Comparison of ENCODE assay signal across 17 mouse cellular contexts in genomic region chr1:74196621-74197419, GRCm38 (mm10). TPM values are rescaled to one million over a fixed set of nuclear protein-coding genes. Genes with fewer than 3 reads are reported as not detected.
A peak's percentile ranks its signal among the peaks of the same experiment; 100 is the strongest.
DNase-seq lines count a peak whose midpoint lies in the region; ATAC-seq and TF ChIP-seq lines count a peak whose summit lies in the region.
"Had no signal": no experiment of that assay in that cellular context is flagged by ENCODE, and none has a peak within 500 bp of the region (broad histone marks: within the 10 kb centered on the region; RNA-seq: fewer than 3 reads in every experiment).

No protein-coding gene starts in this region.

- no peak for DNase-seq in stomach, postnatal 0 days (ENCODE audit: low spot score)
- DNase-seq in liver, adult 2 months (ENCODE audit: extremely low read depth, low read depth, low spot score): peak; percentile 96
- peak; percentile 82 for DNase-seq in yolk sac, embryonic 10.5 days (ENCODE audit: low spot score)
- DNase-seq in layer of hippocampus, adult 9-11 months: no peak
- no peak for DNase-seq in frontal cortex, postnatal 10 days (ENCODE audit: low spot score in 2 of 2)

- H3K36me3 ChIP-seq in stomach, embryonic 15.5 days: no peaks in the 10 kb centered on the region
- no peaks in the 10 kb centered on the region for H3K36me3 ChIP-seq in stomach, postnatal 0 days (ENCODE audit: control insufficient read depth, insufficient read depth, low read length)
- no peaks in the 10 kb centered on the region for H3K36me3 ChIP-seq in kidney, embryonic 16.5 days (ENCODE audit: insufficient read depth, low read length)
- no peaks in the 10 kb centered on the region for H3K36me3 ChIP-seq in liver, adult 2 months (ENCODE audit: control insufficient read depth, insufficient read depth, low read length)
- H3K36me3 ChIP-seq: hindbrain, embryonic 13.5 days; midbrain, embryonic 12.5 days had no signal

- H3K27ac ChIP-seq in stomach, embryonic 15.5 days: no peak overlapping the region
- H3K27ac ChIP-seq in stomach, postnatal 0 days (replicated peaks): no peak overlapping the region
- H3K27ac ChIP-seq in kidney, embryonic 16.5 days (ENCODE audit: low read length): peak overlapping the region; percentile 44; the same call in 1 of the 2 replicates
- H3K27ac ChIP-seq in liver, adult 2 months (replicated peaks; ENCODE audit: insufficient read depth, low read depth, low read length): peak overlapping the region; percentile 74
- H3K27ac ChIP-seq: hindbrain, embryonic 13.5 days; midbrain, embryonic 12.5 days had no signal

- 0 out of 2 replicates have a peak, but pooled peaks cover 10% of the 10 kb centered on the region for H3K4me1 ChIP-seq in stomach, embryonic 15.5 days
- no peaks in the 10 kb centered on the region for H3K4me1 ChIP-seq in stomach, postnatal 0 days (replicated peaks; ENCODE audit: control insufficient read depth, insufficient read depth)
- H3K4me1 ChIP-seq in kidney, embryonic 16.5 days (ENCODE audit: insufficient read depth, low read length): no peaks in the 10 kb centered on the region
- peaks cover 23% of the 10 kb centered on the region for H3K4me1 ChIP-seq in liver, adult 2 months (ENCODE audit: control insufficient read depth, insufficient read depth, low read length)
- H3K4me1 ChIP-seq: hindbrain, embryonic 13.5 days; midbrain, embryonic 12.5 days had no signal

- no peak overlapping the region for H3K4me3 ChIP-seq in stomach, embryonic 15.5 days (replicated peaks)
- no peak overlapping the region for H3K4me3 ChIP-seq in stomach, postnatal 0 days (ENCODE audit: low read depth, low read length)
- H3K4me3 ChIP-seq in kidney, embryonic 16.5 days (ENCODE audit: low read length): no peak overlapping the region
- H3K4me3 ChIP-seq in liver, adult 2 months (ENCODE audit: insufficient read depth, low read depth, low read length): no peak overlapping the region
- H3K4me3 ChIP-seq: hindbrain, embryonic 13.5 days; midbrain, embryonic 12.5 days; myocyte had no signal

- ATAC-seq in stomach, embryonic 15.5 days (ENCODE audit: insufficient read depth, low FRiP score, low read depth): peak; percentile 40
- no peak for ATAC-seq in stomach, postnatal 0 days (ENCODE audit: low FRiP score, low TSS enrichment)
- ATAC-seq in kidney, embryonic 16.5 days (ENCODE audit: low FRiP score, low TSS enrichment): peak; percentile 80
- no peak for ATAC-seq in activated CD4-positive, CD25-positive, alpha-beta regulatory T cell, adult 4 months

- TF ChIP-seq EP300 in stomach, postnatal 0 days (optimal IDR thresholded peaks at IDR 0.05): no peak

- no peaks in the 10 kb centered on the region for H3K9me3 ChIP-seq in stomach, embryonic 15.5 days
- no peaks in the 10 kb centered on the region for H3K9me3 ChIP-seq in stomach, postnatal 0 days (ENCODE audit: control insufficient read depth, low read length)
- no peaks in the 10 kb centered on the region for H3K9me3 ChIP-seq in kidney, embryonic 16.5 days (ENCODE audit: low read length)
- H3K9me3 ChIP-seq: hindbrain, embryonic 13.5 days; midbrain, embryonic 12.5 days had no signal

- H3K4me2 ChIP-seq in stomach, embryonic 15.5 days: no peak overlapping the region
- H3K4me2 ChIP-seq in stomach, postnatal 0 days (replicated peaks; ENCODE audit: low read depth): no peak overlapping the region
- H3K4me2 ChIP-seq in kidney, embryonic 16.5 days (replicated peaks; ENCODE audit: low read depth, low read length): no peak overlapping the region
- H3K4me2 ChIP-seq: hindbrain, embryonic 13.5 days; midbrain, embryonic 12.5 days had no signal

- TF ChIP-seq POLR2A in liver, adult 2 months (IDR thresholded peaks at IDR 0.05; ENCODE audit: extremely low read depth, insufficient read depth, low read length): no peak

- 76% methylated on average over 17 of the region's 17 CpGs for WGBS in stomach, embryonic 15.5 days
- 76% methylated on average over 17 of the region's 17 CpGs for WGBS in stomach, postnatal 0 days
- 74% methylated on average over 17 of the region's 17 CpGs for WGBS in kidney, embryonic 16.5 days
- WGBS in liver, adult 2 months: 23% methylated on average over 17 of the region's 17 CpGs

- no peaks in the 10 kb centered on the region for H3K27me3 ChIP-seq in stomach, embryonic 15.5 days (replicated peaks)
- no peaks in the 10 kb centered on the region for H3K27me3 ChIP-seq in stomach, postnatal 0 days (ENCODE audit: control insufficient read depth, insufficient read depth, low read length)
- no peaks in the 10 kb centered on the region for H3K27me3 ChIP-seq in kidney, embryonic 16.5 days (ENCODE audit: insufficient read depth, low read length)
- no peaks in the 10 kb centered on the region for H3K27me3 ChIP-seq in liver, adult 2 months (ENCODE audit: control insufficient read depth, insufficient read depth, low read length)
- H3K27me3 ChIP-seq: hindbrain, embryonic 13.5 days had no signal

- no peak for TF ChIP-seq CTCF in stomach, postnatal 0 days (IDR thresholded peaks at IDR 0.05; ENCODE audit: low read depth)
- no peak for TF ChIP-seq CTCF in liver, adult 2 months (IDR thresholded peaks at IDR 0.05; ENCODE audit: low read depth, low read length)

- H3K79me2 ChIP-seq in liver, adult 2 months (ENCODE audit: control insufficient read depth, insufficient read depth, low read length): no peaks in the 10 kb centered on the region

- no peak overlapping the region for H3K9ac ChIP-seq in stomach, embryonic 15.5 days
- H3K9ac ChIP-seq in stomach, postnatal 0 days (ENCODE audit: low read length): no peak overlapping the region
- no peak overlapping the region for H3K9ac ChIP-seq in kidney, embryonic 16.5 days (replicated peaks; ENCODE audit: low read length)
- H3K9ac ChIP-seq in liver, adult 2 months (ENCODE audit: low read depth, low read length): peak overlapping the region; percentile 17; the same call in 1 of the 2 replicates
- H3K9ac ChIP-seq: hindbrain, embryonic 13.5 days; midbrain, embryonic 12.5 days had no signal

RNA-seq across cellular contexts. Expression of gene Cxcr1, which starts 2.4 kb away (rescaled TPM):
- not detected in 2 replicates for polyA plus RNA-seq in stomach, embryonic 15.5 days (2015; fragmentation: Nextera tagmentation; extraction: Ambion mirVana)
- polyA plus RNA-seq in stomach, postnatal 0 days (2015; fragmentation: Nextera tagmentation; extraction: Ambion mirVana): 0.08 TPM in 1 of 2 replicates, not detected in the other
- not detected in 2 replicates for polyA plus RNA-seq in kidney, embryonic 16.5 days (2015; fragmentation: Nextera tagmentation; extraction: Ambion mirVana)
- not detected in 2 replicates for total RNA-seq in liver, adult 2 months (2014; rRNA removed)
- polyA plus RNA-seq in liver, adult 2 months (2012; rRNA removed): not detected in 2 replicates
- polyA plus RNA-seq in activated CD4-positive, CD25-positive, alpha-beta regulatory T cell, adult 4 months (2017; shearing (Covaris generic)): not detected
- total RNA-seq: adrenal gland, postnatal 25 days had no signal
- polyA plus RNA-seq: gonadal fat pad, adult 2 months; heart, embryonic 16.5 days; hindbrain, embryonic 13.5 days; limb, embryonic 14.5 days; midbrain, embryonic 12.5 days; myocyte; stomach, embryonic 16.5 days had no signal

RNA-seq across cellular contexts. Expression of gene Arpc2, which starts 39.1 kb away (rescaled TPM):
- 493 and 505 TPM in 2 replicates for polyA plus RNA-seq in stomach, embryonic 15.5 days (2015; fragmentation: Nextera tagmentation; extraction: Ambion mirVana)
- polyA plus RNA-seq in stomach, postnatal 0 days (2015; fragmentation: Nextera tagmentation; extraction: Ambion mirVana): 585 and 595 TPM in 2 replicates
- 441 and 457 TPM in 2 replicates for polyA plus RNA-seq in kidney, embryonic 16.5 days (2015; fragmentation: Nextera tagmentation; extraction: Ambion mirVana)
- total RNA-seq in liver, adult 2 months (2014; rRNA removed): 83.4 and 96.3 TPM in 2 replicates
- 59.2 and 70.5 TPM in 2 replicates for polyA plus RNA-seq in liver, adult 2 months (2012; rRNA removed)
- polyA plus RNA-seq in activated CD4-positive, CD25-positive, alpha-beta regulatory T cell, adult 4 months (2017; shearing (Covaris generic)): 100 to 1,000 TPM; 749 to 764 TPM

RNA-seq across cellular contexts. Expression of gene Cxcr2, which starts 43.0 kb away (rescaled TPM):
- polyA plus RNA-seq in stomach, embryonic 15.5 days (2015; fragmentation: Nextera tagmentation; extraction: Ambion mirVana): 0.67 and 0.69 TPM in 2 replicates
- 0.15 and 0.18 TPM in 2 replicates for polyA plus RNA-seq in stomach, postnatal 0 days (2015; fragmentation: Nextera tagmentation; extraction: Ambion mirVana)
- 0.11 and 0.24 TPM in 2 replicates for polyA plus RNA-seq in kidney, embryonic 16.5 days (2015; fragmentation: Nextera tagmentation; extraction: Ambion mirVana)
- 0.07 TPM in 1 of 2 replicates, not detected in the other for total RNA-seq in liver, adult 2 months (2014; rRNA removed)
- polyA plus RNA-seq in liver, adult 2 months (2012; rRNA removed): 0.13 and 0.15 TPM in 2 replicates
- polyA plus RNA-seq in activated CD4-positive, CD25-positive, alpha-beta regulatory T cell, adult 4 months (2017; shearing (Covaris generic)): under 1 TPM in 1 of 2 experiments, not detected in 1; 0.36 TPM
- total RNA-seq: adrenal gland, postnatal 25 days; layer of hippocampus, adult 8-10 months had no signal
- polyA plus RNA-seq: myocyte had no signal

Comparison
In these comparisons a context has a peak if more than half of its experiments do, and no peak if none do; other contexts are left out.
1. ATAC-seq: peak in stomach, embryonic 15.5 days (single experiment) and kidney, embryonic 16.5 days (single experiment); none in stomach, postnatal 0 days (single experiment) and activated CD4-positive, CD25-positive, alpha-beta regulatory T cell, adult 4 months (single experiment).
2. H3K27ac ChIP-seq: peak in kidney, embryonic 16.5 days (single experiment) and liver, adult 2 months (single experiment); none in stomach, embryonic 15.5 days (single experiment) and stomach, postnatal 0 days (single experiment).
3. DNase-seq: peak in liver, adult 2 months (single experiment) and yolk sac, embryonic 10.5 days (single experiment); none in stomach, postnatal 0 days (single experiment), layer of hippocampus, adult 9-11 months (single experiment) and frontal cortex, postnatal 10 days (0 of 2).